In the genomic region with DNA sequence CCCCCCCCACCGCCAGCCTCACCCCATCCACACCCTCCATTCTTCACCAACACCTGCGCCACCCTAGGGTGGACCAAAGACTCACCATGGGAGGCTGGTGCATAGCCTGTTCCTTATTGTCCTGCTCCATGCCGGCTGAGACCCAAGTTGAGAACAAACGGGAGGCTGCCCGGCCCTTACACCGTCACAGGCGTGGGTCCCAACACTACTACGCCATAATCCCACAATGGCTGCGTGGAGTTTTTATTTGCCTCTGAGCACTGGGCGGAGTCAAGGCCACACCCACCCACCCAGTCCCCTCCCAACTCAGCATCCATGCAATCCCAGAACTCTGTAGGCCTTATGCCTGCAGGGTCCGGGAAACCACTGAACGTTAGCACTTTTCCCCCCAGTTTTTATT, we compare ENCODE assay signal across 33 mouse cellular contexts. TPM values are rescaled to one million over a fixed set of nuclear protein-coding genes. Genes with fewer than 3 reads are reported as not detected.
DNase-seq lines count a peak whose midpoint lies in the region; ATAC-seq and TF ChIP-seq lines count a peak whose summit lies in the region.
"Had no signal": no experiment of that assay in that cellular context is flagged by ENCODE, and none has a peak within 500 bp of the region (broad histone marks: within the 10 kb centered on the region; RNA-seq: fewer than 3 reads in every experiment).

TSS of gene Klf17 (minus strand) at position 233 of the 400 bp plus-strand sequence.

- no peak for TF ChIP-seq EP300 in stomach, postnatal 0 days (optimal IDR thresholded peaks at IDR 0.05)

- WGBS in heart, embryonic 10.5 days = 74% methylated on average over 11 of the region's 12 CpGs
- WGBS in stomach, postnatal 0 days = 69% methylated on average over 11 of the region's 12 CpGs
- WGBS in midbrain, postnatal 0 days = 75% methylated on average over 11 of the region's 12 CpGs
- WGBS in forebrain, embryonic 16.5 days = 63% methylated on average over 11 of the region's 12 CpGs

- H3K27ac ChIP-seq in heart, embryonic 10.5 days = no peak within 1 kb of the TSS
- H3K27ac ChIP-seq in stomach, postnatal 0 days (replicated peaks) = no peak within 1 kb of the TSS
- no peak within 1 kb of the TSS for H3K27ac ChIP-seq in midbrain, postnatal 0 days (ENCODE audit: low read depth, low read length)
- H3K27ac ChIP-seq in forebrain, embryonic 16.5 days (ENCODE audit: low read length) = no peak within 1 kb of the TSS
- H3K27ac ChIP-seq: embryonic facial prominence, embryonic 13.5 days; forebrain, embryonic 12.5 days; forebrain, embryonic 15.5 days; heart, embryonic 13.5 days; hindbrain, embryonic 12.5 days; hindbrain, embryonic 15.5 days had no signal

- H3K9me3 ChIP-seq in heart, embryonic 10.5 days = no peaks in the 10 kb centered on the region
- no peaks in the 10 kb centered on the region for H3K9me3 ChIP-seq in stomach, postnatal 0 days (ENCODE audit: control insufficient read depth, low read length)
- H3K9me3 ChIP-seq in midbrain, postnatal 0 days (ENCODE audit: low read length) = no peaks in the 10 kb centered on the region
- no peaks in the 10 kb centered on the region for H3K9me3 ChIP-seq in forebrain, embryonic 16.5 days (ENCODE audit: control insufficient read depth, low read length)
- H3K9me3 ChIP-seq: embryonic facial prominence, embryonic 13.5 days; forebrain, embryonic 12.5 days; G1E; heart, embryonic 13.5 days; hindbrain, embryonic 12.5 days; hindbrain, embryonic 15.5 days had no signal

- no peak within 1 kb of the TSS for H3K4me3 ChIP-seq in heart, embryonic 10.5 days
- no peak within 1 kb of the TSS for H3K4me3 ChIP-seq in stomach, postnatal 0 days (ENCODE audit: low read depth, low read length)
- H3K4me3 ChIP-seq in midbrain, postnatal 0 days (ENCODE audit: low read depth, low read length) = no peak within 1 kb of the TSS
- no peak within 1 kb of the TSS for H3K4me3 ChIP-seq in forebrain, embryonic 16.5 days (replicated peaks; ENCODE audit: low read length)
- H3K4me3 ChIP-seq: embryonic facial prominence, embryonic 13.5 days; erythroblast, embryonic 14.5 days; forebrain, embryonic 12.5 days; forebrain, embryonic 15.5 days; heart, embryonic 13.5 days; hindbrain, embryonic 12.5 days; hindbrain, embryonic 15.5 days had no signal

- no peaks in the 10 kb centered on the region for H3K36me3 ChIP-seq in heart, embryonic 10.5 days
- no peaks in the 10 kb centered on the region for H3K36me3 ChIP-seq in stomach, postnatal 0 days (ENCODE audit: control insufficient read depth, insufficient read depth, low read length)
- no peaks in the 10 kb centered on the region for H3K36me3 ChIP-seq in midbrain, postnatal 0 days (ENCODE audit: insufficient read depth, low read length)
- H3K36me3 ChIP-seq in forebrain, embryonic 16.5 days (ENCODE audit: control insufficient read depth, insufficient read depth) = no peaks in the 10 kb centered on the region
- H3K36me3 ChIP-seq: embryonic facial prominence, embryonic 13.5 days; forebrain, embryonic 12.5 days; forebrain, embryonic 15.5 days; G1E; heart, embryonic 13.5 days; hindbrain, embryonic 12.5 days; hindbrain, embryonic 15.5 days had no signal

- H3K4me2 ChIP-seq in stomach, postnatal 0 days (replicated peaks; ENCODE audit: low read depth) = no peak within 1 kb of the TSS
- H3K4me2 ChIP-seq in midbrain, postnatal 0 days (ENCODE audit: low read depth, low read length, poor library complexity, severe bottlenecking) = no peak within 1 kb of the TSS
- H3K4me2 ChIP-seq in forebrain, embryonic 16.5 days (ENCODE audit: low read length) = no peak within 1 kb of the TSS
- H3K4me2 ChIP-seq: embryonic facial prominence, embryonic 13.5 days; forebrain, embryonic 12.5 days; forebrain, embryonic 15.5 days; heart, embryonic 13.5 days; hindbrain, embryonic 12.5 days; hindbrain, embryonic 15.5 days had no signal

- DNase-seq in heart, embryonic 10.5 days (ENCODE audit: low spot score) = peak; percentile 62
- DNase-seq in heart, postnatal 14 days = no peak
- DNase-seq in ES-CJ7 (ENCODE audit: low read depth, low spot score) (peak; percentile 43), WW6 (ENCODE audit: low read depth, low spot score) (peak; percentile 29)
- DNase-seq in stomach, postnatal 0 days (ENCODE audit: low spot score) = peak; percentile 24
- no peak for DNase-seq in midbrain, postnatal 0 days (ENCODE audit: low spot score)
- DNase-seq: adrenal gland, postnatal 10 days; adrenal gland, postnatal 36 days; cerebellum, adult 18-20 months; cerebellum, adult 9-10 months; cerebellum, postnatal 14 days; gastrocnemius, postnatal 10 days; gastrocnemius, postnatal 36 days had no signal

- intact Hi-C loops in heart, postnatal 14 days (cut with DNase I) = no loop called here

- ATAC-seq in stomach, postnatal 0 days (ENCODE audit: low FRiP score, low TSS enrichment) = peak; percentile 57; the same call in 1 of the 2 replicates
- no peak for ATAC-seq in midbrain, postnatal 0 days (ENCODE audit: low FRiP score)
- no peak for ATAC-seq in forebrain, embryonic 16.5 days
- ATAC-seq: CD4-positive, CD25-positive, alpha-beta regulatory T cell, adult 4 months; forebrain, embryonic 15.5 days; intestine, postnatal 0 days; Patski had no signal

- H3K9ac ChIP-seq in stomach, postnatal 0 days (ENCODE audit: low read length) = no peak within 1 kb of the TSS
- no peak within 1 kb of the TSS for H3K9ac ChIP-seq in midbrain, postnatal 0 days (replicated peaks; ENCODE audit: low read length, poor library complexity, severe bottlenecking)
- H3K9ac ChIP-seq in forebrain, embryonic 16.5 days (replicated peaks; ENCODE audit: low read depth, low read length) = no peak within 1 kb of the TSS
- H3K9ac ChIP-seq: embryonic facial prominence, embryonic 13.5 days; forebrain, embryonic 12.5 days; forebrain, embryonic 15.5 days; heart, embryonic 13.5 days; hindbrain, embryonic 12.5 days; hindbrain, embryonic 15.5 days had no signal

- H3K4me1 ChIP-seq in heart, embryonic 10.5 days = no peaks in the 10 kb centered on the region
- no peaks in the 10 kb centered on the region for H3K4me1 ChIP-seq in stomach, postnatal 0 days (replicated peaks; ENCODE audit: control insufficient read depth, insufficient read depth)
- H3K4me1 ChIP-seq in midbrain, postnatal 0 days (ENCODE audit: insufficient read depth, low read length) = no peaks in the 10 kb centered on the region
- H3K4me1 ChIP-seq in forebrain, embryonic 16.5 days (replicated peaks; ENCODE audit: control insufficient read depth, insufficient read depth, low read length) = no peaks in the 10 kb centered on the region
- H3K4me1 ChIP-seq: embryonic facial prominence, embryonic 13.5 days; forebrain, embryonic 12.5 days; forebrain, embryonic 15.5 days; heart, embryonic 13.5 days; hindbrain, embryonic 12.5 days; hindbrain, embryonic 15.5 days had no signal

- no peaks in the 10 kb centered on the region for H3K27me3 ChIP-seq in heart, embryonic 10.5 days (ENCODE audit: insufficient read depth, poor library complexity, severe bottlenecking)
- H3K27me3 ChIP-seq in stomach, postnatal 0 days (ENCODE audit: control insufficient read depth, insufficient read depth, low read length) = no peaks in the 10 kb centered on the region
- H3K27me3 ChIP-seq in midbrain, postnatal 0 days (ENCODE audit: insufficient read depth, low read length) = no peaks in the 10 kb centered on the region
- no peaks in the 10 kb centered on the region for H3K27me3 ChIP-seq in forebrain, embryonic 16.5 days (replicated peaks; ENCODE audit: control insufficient read depth, insufficient read depth, low read length)
- H3K27me3 ChIP-seq: embryonic facial prominence, embryonic 13.5 days; forebrain, embryonic 12.5 days; forebrain, embryonic 15.5 days; heart, embryonic 13.5 days; hindbrain, embryonic 12.5 days; hindbrain, embryonic 15.5 days had no signal

- no peak for TF ChIP-seq CTCF in stomach, postnatal 0 days (IDR thresholded peaks at IDR 0.05; ENCODE audit: low read depth)
- no peak for TF ChIP-seq CTCF in midbrain, postnatal 0 days (IDR thresholded peaks at IDR 0.05)

RNA-seq across cellular contexts. Expression of gene Klf17, which starts in this region (rescaled TPM):
- 0.05 TPM in 1 of 2 replicates, not detected in the other for polyA plus RNA-seq in heart, embryonic 10.5 days (2016; fragmentation: Nextera tagmentation; extraction: Ambion mirVana)
- total RNA-seq in heart, postnatal 14 days (2021) = not detected
- polyA plus RNA-seq in stomach, postnatal 0 days (2015; fragmentation: Nextera tagmentation; extraction: Ambion mirVana) = 0.12 and 0.16 TPM in 2 replicates
- not detected in 2 replicates for total RNA-seq in midbrain, postnatal 0 days (2014; rRNA removed)
- not detected in 2 replicates for polyA plus RNA-seq in midbrain, postnatal 0 days (2015; fragmentation: Nextera tagmentation; extraction: Ambion mirVana)
- not detected in 2 replicates for polyA plus RNA-seq in forebrain, embryonic 16.5 days (2015; fragmentation: Nextera tagmentation; extraction: Ambion mirVana)
- total RNA-seq: adrenal gland, adult 18-20 months; adrenal gland, postnatal 10 days; adrenal gland, postnatal 36 days; G1E; gastrocnemius, adult 18-20 months; gastrocnemius, postnatal 10 days; gastrocnemius, postnatal 36 days; granulocyte monocyte progenitor cell, adult 5-6 weeks; heart, postnatal 25 days; hematopoietic stem cell, adult 5-6 weeks had no signal
- polyA plus RNA-seq: C2C12; CD4-positive, CD25-positive, alpha-beta regulatory T cell, adult 4 months; embryonic facial prominence, embryonic 13.5 days; erythroblast, embryonic 14.5 days; forebrain, embryonic 12.5 days; forebrain, embryonic 15.5 days; G1E; heart, embryonic 13.5 days; heart, embryonic 16.5 days; hindbrain, embryonic 12.5 days; hindbrain, embryonic 15.5 days; intestine, embryonic 14.5 days; intestine, postnatal 0 days; Patski had no signal

Comparison
In these comparisons a context has a peak if more than half of its experiments do, and no peak if none do; other contexts are left out.
1. Peak in DNase-seq in heart, embryonic 10.5 days; RNA of the gene not detected or under 1 TPM.
2. Peak in DNase-seq and ATAC-seq in stomach, postnatal 0 days; RNA of the gene not detected or under 1 TPM.
3. DNase-seq: peak in ES-CJ7 (single experiment) and WW6 (single experiment); none in heart, postnatal 14 days (0 of 2) and midbrain, postnatal 0 days (single experiment).